Mouse (Mus musculus) myocyte (in vitro differentiated cells): ENCODE data around the gene Lrrc8b. TPM values are rescaled to one million over a fixed set of nuclear protein-coding genes. Genes with fewer than 3 reads are reported as not detected.

Experiments
- H3K27me3 ChIP-seq: one replicate; pipeline ENCODE4 v1.6.1; 2011; ENCODE audit not compliant: control insufficient read depth, insufficient read depth, insufficient read length
- H3K36me3 ChIP-seq: one replicate; pipeline ENCODE4 v1.6.1; 2011; ENCODE audit not compliant: control insufficient read depth, insufficient read depth
- H3K4me2 ChIP-seq: one replicate; pipeline ENCODE4 v1.6.1; 2011; ENCODE audit warnings: low read depth, control low read depth
- H3K4me3 ChIP-seq: one replicate; pipeline ENCODE4 v1.5.1; 2011; ENCODE audit warnings: mild to moderate bottlenecking, control low read depth, moderate library complexity
- H3K79me2 ChIP-seq: one replicate; pipeline ENCODE4 v1.6.1; 2011; ENCODE audit not compliant: control insufficient read depth, insufficient read depth
- H3ac ChIP-seq: one replicate; pipeline ENCODE4 v1.6.1; 2011; ENCODE audit not compliant: control insufficient read depth, insufficient read length
- CEBPB ChIP-seq: IDR thresholded peaks from 2 replicates; pipeline ENCODE4 v1.6.1; 2011; ENCODE audit warnings: mild to moderate bottlenecking, moderate library complexity; ENCODE audit not compliant: poor library complexity, insufficient read depth, severe bottlenecking
- E2F4 ChIP-seq: IDR thresholded peaks from one replicate; pipeline ENCODE4 v1.6.1; 2011; ENCODE audit warnings: mild to moderate bottlenecking, control low read depth, moderate library complexity; ENCODE audit not compliant: insufficient read depth
- MAX ChIP-seq: IDR thresholded peaks from one replicate; pipeline ENCODE4 v1.6.1; 2011; ENCODE audit warnings: low read depth, mild to moderate bottlenecking, control low read depth
- MYOD1 ChIP-seq, 3 experiments: IDR thresholded peaks; one replicate each; pipeline ENCODE4 v1.6.1; 2011; ENCODE audit warnings: control low read depth in 2 of 3, low read depth in 2 of 3, mild to moderate bottlenecking in 2 of 3, moderate library complexity in 1 of 3; ENCODE audit not compliant: insufficient read length in 2 of 3, control insufficient read depth in 1 of 3
- MYOG ChIP-seq, 3 experiments: IDR thresholded peaks; one replicate each; pipeline ENCODE4 v1.6.1; 2011; ENCODE audit warnings: control low read depth in 2 of 3, low read depth in 2 of 3, mild to moderate bottlenecking in 2 of 3; ENCODE audit not compliant: insufficient read length in 2 of 3, control insufficient read depth in 1 of 3, insufficient read depth in 1 of 3
- POLR2A ChIP-seq: IDR thresholded peaks from one replicate; pipeline ENCODE4 v1.6.1; 2011; ENCODE audit warnings: low read depth, mild to moderate bottlenecking, control low read depth, moderate library complexity; ENCODE audit not compliant: insufficient read length
- POLR2AphosphoS2 ChIP-seq: IDR thresholded peaks from one replicate; pipeline ENCODE4 v1.6.1; 2011; ENCODE audit warnings: low read depth, control low read depth; ENCODE audit not compliant: insufficient read length
- REST ChIP-seq: IDR thresholded peaks from one replicate; pipeline ENCODE4 v1.6.1; 2011; ENCODE audit warnings: mild to moderate bottlenecking, control low read depth, moderate library complexity; ENCODE audit not compliant: insufficient read depth, insufficient read length
- SRF ChIP-seq: IDR thresholded peaks from one replicate; pipeline ENCODE4 v1.6.1; 2011; ENCODE audit warnings: low read depth; ENCODE audit not compliant: control insufficient read depth, insufficient read length
- TCF12 ChIP-seq: IDR thresholded peaks from one replicate; pipeline ENCODE4 v1.6.1; 2011; ENCODE audit warnings: mild to moderate bottlenecking, control low read depth; ENCODE audit not compliant: poor library complexity, insufficient read depth, severe bottlenecking
- TCF3 ChIP-seq: IDR thresholded peaks from one replicate; pipeline ENCODE4 v1.6.1; 2011; ENCODE audit warnings: low read depth, control low read depth; ENCODE audit not compliant: insufficient read length
- USF1 ChIP-seq: IDR thresholded peaks from one replicate; pipeline ENCODE4 v1.6.1; 2011; ENCODE audit warnings: low read depth, mild to moderate bottlenecking, control low read depth, moderate library complexity
- polyA plus RNA-seq: library from polyadenylated mRNA; unstranded; fragments of >200 nt; fragmentation: generic; extraction: Trizol; gene quantifications from one replicate; pipeline ENCODE4 v1.2.1, GENCODE M21; 2012; ENCODE audit warnings: missing spikeins

Gene Lrrc8b
- 4.4 TPM for polyA plus RNA-seq

DNA sequence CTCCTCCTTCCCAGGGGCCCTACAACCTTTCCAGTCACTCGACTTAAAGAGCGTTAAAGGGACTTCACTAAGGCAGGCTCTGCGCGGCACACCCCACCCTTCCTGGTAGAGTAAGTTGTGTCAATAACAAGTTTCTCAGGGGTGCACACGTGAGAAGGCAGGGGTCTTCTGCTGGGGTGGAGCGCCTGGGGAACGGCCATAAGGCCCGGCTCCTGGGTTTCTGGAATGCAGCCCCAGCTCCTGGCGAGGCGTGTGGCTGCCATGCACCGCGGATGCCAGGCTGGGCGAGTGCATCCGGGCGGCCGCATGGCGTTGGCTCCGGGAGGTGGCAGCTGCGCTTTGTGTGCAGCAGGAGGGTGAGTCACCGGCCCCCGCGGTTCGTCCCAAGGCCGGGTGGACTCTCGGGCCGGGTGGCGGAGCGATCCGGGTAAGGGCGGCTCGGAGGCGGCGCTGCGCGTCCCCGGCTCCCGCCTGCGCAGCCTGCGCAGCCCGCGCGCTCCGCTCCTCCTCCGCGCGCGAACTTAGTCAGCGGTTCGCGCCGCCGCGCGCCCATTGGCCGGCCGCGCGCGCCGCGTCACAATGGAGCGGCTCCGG, at the start of gene Lrrc8b:
Gene Lrrc8b (plus strand): TSS at position 578 of the 594 bp plus-strand sequence.
- peak within 1 kb of the TSS; percentile 76 for H3ac ChIP-seq
- H3K4me3 ChIP-seq: peak within 1 kb of the TSS; percentile 25
- TF ChIP-seq MYOD1 (IDR thresholded peaks at IDR 0.05; ENCODE audit: control insufficient read depth in 1 of 3, insufficient read length in 2 of 3, low read depth in 2 of 3) (peak in 2 of 3 experiments; percentile 94 to 98), USF1 (no peak), TCF3 (peak; percentile 62), TCF12 (no peak), E2F4 (peak; percentile 47), POLR2AphosphoS2 (peak; percentile 83), MYOG (IDR thresholded peaks at IDR 0.05; ENCODE audit: control insufficient read depth in 1 of 3, insufficient read depth in 1 of 3, insufficient read length in 2 of 3, low read depth in 2 of 3) (peak; percentile 70 to 97 (median 96)), SRF (peak; percentile 46), POLR2A (peak; percentile 67)
- H3K27me3 ChIP-seq: no peaks in the 10 kb centered on the region
- H3K4me2 ChIP-seq: peak within 1 kb of the TSS; percentile 93
- H3K36me3 ChIP-seq: no peaks in the 10 kb centered on the region
- no peaks in the 10 kb centered on the region for H3K79me2 ChIP-seq

DNA sequence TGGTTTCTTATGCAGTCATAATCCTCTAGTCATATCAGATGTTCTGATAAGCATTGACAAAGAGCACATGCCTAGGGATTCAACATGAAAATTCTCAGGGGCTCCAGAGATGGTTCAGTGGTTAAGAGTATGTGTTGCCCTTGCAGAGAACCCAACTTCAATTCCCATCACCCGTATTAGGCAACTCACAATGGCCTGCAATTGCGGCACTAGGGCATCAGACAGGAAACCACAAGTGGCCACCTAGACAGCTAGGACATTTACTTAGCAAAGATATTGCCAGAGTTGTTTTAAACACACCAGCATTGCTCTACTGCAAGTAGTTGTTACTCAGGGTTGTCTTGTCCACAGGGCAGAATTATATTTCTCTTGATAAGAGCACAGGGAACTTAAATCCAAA, 34.1 kb upstream of the Lrrc8b start:
- Histone ChIP-seq H3K36me3 (no peaks in the 10 kb centered on the region), H3K79me2 (no peaks in the 10 kb centered on the region), H3K4me2 (no peak overlapping the region), H3K27me3 (no peaks in the 10 kb centered on the region), H3ac (no peak overlapping the region), H3K4me3 (no peak overlapping the region)
- TF ChIP-seq POLR2AphosphoS2 (no peak), MAX (no peak), TCF12 (no peak), SRF (no peak), REST (no peak), TCF3 (no peak), E2F4 (no peak), POLR2A (no peak), USF1 (no peak), CEBPB (no peak), MYOG (IDR thresholded peaks at IDR 0.05; ENCODE audit: control insufficient read depth in 1 of 3, insufficient read depth in 1 of 3, insufficient read length in 2 of 3, low read depth in 2 of 3) (no peak), MYOD1 (IDR thresholded peaks at IDR 0.05; ENCODE audit: control insufficient read depth in 1 of 3, insufficient read length in 2 of 3, low read depth in 2 of 3) (no peak)

DNA sequence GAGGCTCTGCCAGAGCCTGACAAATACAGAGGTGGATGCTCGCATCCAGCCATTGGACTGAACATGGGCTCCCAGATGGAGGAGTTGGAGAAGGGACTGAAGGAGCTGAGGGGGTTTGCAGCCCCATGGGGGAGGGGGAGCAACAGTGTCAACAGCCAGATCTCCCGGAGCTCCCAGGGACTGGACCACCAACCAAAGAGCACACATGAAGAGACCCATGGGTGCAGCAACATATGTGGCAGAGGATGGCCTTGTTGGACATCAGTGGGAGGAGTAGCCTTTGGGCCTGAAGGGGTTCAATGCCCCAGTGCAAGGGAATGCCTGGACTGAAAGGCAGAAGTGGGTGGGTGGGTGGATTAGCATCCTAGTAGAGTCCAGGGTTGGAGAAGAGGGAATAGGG, 25.2 kb upstream of the Lrrc8b start:
- Histone ChIP-seq H3K79me2 (no peaks in the 10 kb centered on the region), H3K36me3 (no peaks in the 10 kb centered on the region), H3K4me3 (no peak overlapping the region), H3K27me3 (no peaks in the 10 kb centered on the region), H3ac (no peak overlapping the region), H3K4me2 (no peak overlapping the region)
- TF ChIP-seq TCF12 (no peak), USF1 (no peak), SRF (no peak), TCF3 (no peak), POLR2A (no peak), CEBPB (no peak), MAX (no peak), E2F4 (no peak), MYOG (IDR thresholded peaks at IDR 0.05; ENCODE audit: control insufficient read depth in 1 of 3, insufficient read depth in 1 of 3, insufficient read length in 2 of 3, low read depth in 2 of 3) (no peak), REST (no peak), MYOD1 (IDR thresholded peaks at IDR 0.05; ENCODE audit: control insufficient read depth in 1 of 3, insufficient read length in 2 of 3, low read depth in 2 of 3) (no peak)

DNA sequence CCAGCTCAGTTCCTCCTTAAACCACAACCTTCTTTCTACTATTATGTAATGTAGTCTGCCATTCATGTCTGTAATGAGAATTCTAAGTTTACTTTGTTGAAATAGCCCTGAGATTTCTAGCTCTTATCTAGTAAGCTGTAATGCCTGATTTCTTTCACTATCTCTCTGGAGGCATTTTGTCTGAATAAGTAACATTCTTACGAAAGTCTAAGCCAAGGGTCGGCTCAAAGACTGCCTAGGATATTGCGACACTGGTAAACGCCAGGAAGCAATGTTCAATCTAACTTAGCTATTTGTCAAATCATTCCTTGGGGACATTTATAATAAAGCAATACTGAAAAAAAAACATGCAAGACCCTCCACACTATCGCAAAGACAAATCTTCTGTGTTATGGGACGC, 21.8 kb upstream of the Lrrc8b start:
- TF ChIP-seq MYOG (IDR thresholded peaks at IDR 0.05; ENCODE audit: control insufficient read depth in 1 of 3, insufficient read depth in 1 of 3, insufficient read length in 2 of 3, low read depth in 2 of 3): no peak
- no peak for TF ChIP-seq MYOD1 (IDR thresholded peaks at IDR 0.05; ENCODE audit: control insufficient read depth in 1 of 3, insufficient read length in 2 of 3, low read depth in 2 of 3)
- no peak for TF ChIP-seq USF1
- no peak for TF ChIP-seq TCF3
- no peak for TF ChIP-seq TCF12
- no peak for TF ChIP-seq POLR2AphosphoS2
- TF ChIP-seq SRF: no peak
- no peak for TF ChIP-seq POLR2A
- TF ChIP-seq MAX: no peak
- no peak for TF ChIP-seq E2F4
- no peak for TF ChIP-seq REST
- Histone ChIP-seq H3ac (no peak overlapping the region), H3K27me3 (no peaks in the 10 kb centered on the region), H3K79me2 (no peaks in the 10 kb centered on the region), H3K4me2 (no peak overlapping the region), H3K4me3 (no peak overlapping the region), H3K36me3 (no peaks in the 10 kb centered on the region)

DNA sequence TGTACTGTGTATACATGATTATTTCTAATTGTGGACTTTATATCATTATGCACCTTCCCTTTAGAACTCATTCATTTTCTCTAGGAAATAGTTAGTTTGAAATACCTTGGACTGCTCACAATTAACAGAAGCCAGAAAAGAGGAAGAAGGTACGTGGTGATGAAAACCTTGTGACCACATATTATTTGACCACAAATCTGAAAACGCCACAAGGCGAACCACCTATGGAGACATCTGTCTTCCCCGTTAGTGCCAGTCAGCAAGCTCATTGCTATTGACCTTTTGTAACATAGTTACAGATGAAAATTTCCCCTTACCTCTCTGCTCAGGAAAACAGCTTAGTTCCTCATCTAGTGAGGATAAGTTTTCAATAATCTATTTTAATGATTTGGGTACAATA, 20.4 kb upstream of the Lrrc8b start:
- H3K79me2 ChIP-seq: no peaks in the 10 kb centered on the region
- H3ac ChIP-seq: no peak overlapping the region
- no peaks in the 10 kb centered on the region for H3K36me3 ChIP-seq
- H3K27me3 ChIP-seq: no peaks in the 10 kb centered on the region
- no peak overlapping the region for H3K4me2 ChIP-seq
- no peak overlapping the region for H3K4me3 ChIP-seq
- TF ChIP-seq USF1: no peak
- TF ChIP-seq TCF3: no peak
- TF ChIP-seq REST: no peak
- TF ChIP-seq MYOG (IDR thresholded peaks at IDR 0.05; ENCODE audit: control insufficient read depth in 1 of 3, insufficient read depth in 1 of 3, insufficient read length in 2 of 3, low read depth in 2 of 3): no peak
- no peak for TF ChIP-seq MYOD1 (IDR thresholded peaks at IDR 0.05; ENCODE audit: control insufficient read depth in 1 of 3, insufficient read length in 2 of 3, low read depth in 2 of 3)
- TF ChIP-seq POLR2A: no peak
- TF ChIP-seq MAX: no peak
